Mouse (Mus musculus) bone marrow, adult 2 months (tissue): ENCODE measurements around the gene Aldh9a1. TPM values are rescaled to one million over a fixed set of nuclear protein-coding genes. Genes with fewer than 3 reads are reported as not detected.

Experiments
- H3K27ac ChIP-seq: fragments of 200-500 bp; 2 replicates; pipeline ENCODE4 v1.5.1; 2012; ENCODE audit warnings: low read depth, mild to moderate bottlenecking, control low read depth, inconsistent platforms, low read length; ENCODE audit not compliant: control insufficient read depth, poor library complexity, insufficient read depth
- H3K4me1 ChIP-seq: fragments of 200-500 bp; 2 replicates; pipeline ENCODE4 v1.6.1; 2011; ENCODE audit warnings: low read length; ENCODE audit not compliant: control insufficient read depth, insufficient read depth
- H3K4me3 ChIP-seq: fragments of 200-500 bp; replicated peaks from 2 replicates; pipeline ENCODE3; 2011; ENCODE audit warnings: mild to moderate bottlenecking, low read depth, low read length, control low read depth; ENCODE audit not compliant: control insufficient read depth
- CTCF ChIP-seq: fragments of 200-500 bp; IDR thresholded peaks from 2 replicates; pipeline ENCODE4 v1.5.1; 2011; ENCODE audit warnings: low read length, control low read depth; ENCODE audit not compliant: control insufficient read depth, insufficient read depth
- POLR2A ChIP-seq: fragments of 200-500 bp; IDR thresholded peaks from 2 replicates; pipeline ENCODE4 v1.6.1; 2011; ENCODE audit warnings: low read depth, mild to moderate bottlenecking, control low read depth, low read length, borderline replicate concordance; ENCODE audit not compliant: control insufficient read depth
- WGBS: fragments of 180-500 bp; shearing (Covaris S2); methylation state at CpG from one replicate; pipeline ENCODE4 v1.1.7; 2018; 5-methylcytosine and 5-hydroxymethylcytosine counted together
- polyA plus RNA-seq: library from polyadenylated mRNA; stranded (reverse); fragments of >200 nt; gene quantifications from 2 replicates; pipeline ENCODE4 v1.2.4, GENCODE M21; 2011; ENCODE audit warnings: low replicate concordance; ENCODE audit not compliant: missing spikeins, insufficient read depth, insufficient read length

Aldh9a1 gene
- polyA plus RNA-seq, 1 experiment, result 23.8 TPM

GRCm38 (mm10) chr1:167385211-167385610, 35.4 kb downstream of the Aldh9a1 start:
- peak overlapping the region; percentile 25; the same call in 1 of the 2 replicates for H3K27ac ChIP-seq
- 87% methylated on average over 2 of the region's 2 CpGs for WGBS
- TF ChIP-seq CTCF (no peak), POLR2A (no peak)
- H3K4me3 ChIP-seq, result no peak overlapping the region
- peaks cover 1% of the 10 kb centered on the region; the same call in 1 of the 2 replicates for H3K4me1 ChIP-seq

- Histone ChIP-seq H3K4me3 (no peak overlapping the region), H3K4me1 (peaks cover 1% of the 10 kb centered on the region; the same call in 1 of the 2 replicates), H3K27ac (no peak overlapping the region; the same call in 1 of the 2 replicates)
- WGBS, result 83% methylated on average over 5 of the region's 5 CpGs
- TF ChIP-seq CTCF (no peak), POLR2A (no peak)
Observed at GRCm38 (mm10) chr1:167385636-167386035, 35.8 kb downstream of the Aldh9a1 start.

- TF ChIP-seq POLR2A (no peak), CTCF (no peak)
- 70% methylated on average over 2 of the region's 2 CpGs for WGBS
- H3K4me1 ChIP-seq, result peaks cover 1% of the 10 kb centered on the region; the same call in 1 of the 2 replicates
- H3K4me3 ChIP-seq, result no peak overlapping the region
- no peak overlapping the region for H3K27ac ChIP-seq
Observed at GRCm38 (mm10) chr1:167386466-167386865, 36.7 kb downstream of the Aldh9a1 start.

- no peak overlapping the region for H3K27ac ChIP-seq
- H3K4me3 ChIP-seq, result no peak overlapping the region
- TF ChIP-seq POLR2A (no peak), CTCF (no peak)
- H3K4me1 ChIP-seq, result peaks cover 1% of the 10 kb centered on the region; the same call in 1 of the 2 replicates
- WGBS, result 68% methylated on average over 2 of the region's 2 CpGs
Observed at GRCm38 (mm10) chr1:167387310-167387709, 37.5 kb downstream of the Aldh9a1 start.

- TF ChIP-seq CTCF, result no peak
- no peak for TF ChIP-seq POLR2A
- no peak overlapping the region for H3K4me3 ChIP-seq
Observed at GRCm38 (mm10) chr1:167387796-167388195, 38.0 kb downstream of the Aldh9a1 start.

GRCm38 (mm10) chr1:167388571-167388970, 38.8 kb downstream of the Aldh9a1 start:
- WGBS, result 91% methylated on average over 6 of the region's 6 CpGs
- H3K4me1 ChIP-seq, result peaks cover 1% of the 10 kb centered on the region; the same call in 1 of the 2 replicates
- 0 out of 2 replicates have a peak overlapping the region, but pooled peaks have one; percentile 7 for H3K27ac ChIP-seq
- no peak for TF ChIP-seq CTCF
- no peak overlapping the region for H3K4me3 ChIP-seq

More at GRCm38 (mm10) chr1:167387796-167388195, 38.0 kb downstream of the Aldh9a1 start:
- Histone ChIP-seq H3K4me1 (peaks cover 1% of the 10 kb centered on the region; the same call in 1 of the 2 replicates), H3K27ac (no peak overlapping the region)
- 81% methylated on average over 3 of the region's 3 CpGs for WGBS

GRCm38 (mm10) chr1:167389584-167389983, 39.8 kb downstream of the Aldh9a1 start:
- Histone ChIP-seq H3K27ac (no peak overlapping the region), H3K4me1 (peaks cover 1% of the 10 kb centered on the region; the same call in 1 of the 2 replicates), H3K4me3 (no peak overlapping the region)
- TF ChIP-seq POLR2A (no peak), CTCF (no peak)
- WGBS, result 90% methylated on average over 7 of the region's 7 CpGs

GRCm38 (mm10) chr1:167390381-167390780, 40.6 kb downstream of the Aldh9a1 start:
- no peak overlapping the region for H3K4me3 ChIP-seq
- no peaks in the 10 kb centered on the region; the same call in 1 of the 2 replicates for H3K4me1 ChIP-seq
- no peak for TF ChIP-seq CTCF
- no peak for TF ChIP-seq POLR2A
- no peak overlapping the region for H3K27ac ChIP-seq
- 80% methylated on average over 4 of the region's 4 CpGs for WGBS

GRCm38 (mm10) chr1:167391241-167391640, 41.5 kb downstream of the Aldh9a1 start:
- Histone ChIP-seq H3K4me3 (peak overlapping the region; percentile 19), H3K4me1 (no peaks in the 10 kb centered on the region; the same call in 1 of the 2 replicates), H3K27ac (no peak overlapping the region)
- TF ChIP-seq CTCF (no peak), POLR2A (no peak)
- WGBS, result 84% methylated on average over 6 of the region's 6 CpGs
